Mouse (Mus musculus) thymus, postnatal 25 days (tissue): ENCODE measurements around the gene Evx1.

Source experiments
- DNase-seq: peaks from one replicate; pipeline ENCODE4 v3.0.0; 2022

Evx1 gene

GRCm38 (mm10) chr6:52291021-52291860 lies 22.1 kb upstream of the Evx1 start:
- no peak for DNase-seq

- DNase-seq = no peak
These were observed 21.0 kb upstream of the Evx1 start for GRCm38 (mm10) chr6:52292328-52292727.

GRCm38 (mm10) chr6:52294616-52295015 lies 18.7 kb upstream of the Evx1 start:
- DNase-seq = no peak

GRCm38 (mm10) chr6:52298511-52298910 lies 14.8 kb upstream of the Evx1 start:
- no peak for DNase-seq

- no peak for DNase-seq
These were observed 12.5 kb upstream of the Evx1 start for GRCm38 (mm10) chr6:52300806-52301205.

- DNase-seq = no peak
These were observed 9.9 kb upstream of the Evx1 start for GRCm38 (mm10) chr6:52303426-52303825.

GRCm38 (mm10) chr6:52305877-52306389 lies 7.4 kb upstream of the Evx1 start:
- DNase-seq = peak; percentile 74

- no peak for DNase-seq
These were observed 3.5 kb upstream of the Evx1 start for GRCm38 (mm10) chr6:52309766-52310165.

GRCm38 (mm10) chr6:52310366-52310765 lies 2.9 kb upstream of the Evx1 start:
- no peak for DNase-seq

GRCm38 (mm10) chr6:52311661-52312557 lies 1.4 kb upstream of the Evx1 start:
- DNase-seq = no peak

GRCm38 (mm10) chr6:52312558-52312915 lies 761 bp upstream of the Evx1 start:
- no peak for DNase-seq

- DNase-seq = no peak
These were observed 1.2 kb downstream of the Evx1 start for GRCm38 (mm10) chr6:52314304-52315100.

GRCm38 (mm10) chr6:52315441-52316412 lies 2.4 kb downstream of the Evx1 start:
- no peak for DNase-seq

GRCm38 (mm10) chr6:52316413-52317184 lies 3.3 kb downstream of the Evx1 start:
- no peak for DNase-seq

- DNase-seq = no peak
These were observed 4.3 kb downstream of the Evx1 start for GRCm38 (mm10) chr6:52317461-52318180.

- DNase-seq = no peak
These were observed 5.0 kb downstream of the Evx1 start for GRCm38 (mm10) chr6:52318271-52318670.

GRCm38 (mm10) chr6:52319956-52320690 lies 6.8 kb downstream of the Evx1 start:
- no peak for DNase-seq

GRCm38 (mm10) chr6:52320966-52321825 lies 7.9 kb downstream of the Evx1 start:
- no peak for DNase-seq
